Mouse (Mus musculus): ENCODE results near the gene Nxph4. TPM values are rescaled to one million over a fixed set of nuclear protein-coding genes. Genes with fewer than 3 reads are reported as not detected.
A peak's percentile ranks its signal among the peaks of the same experiment; 100 is the strongest.

Nxph4 gene
- total RNA-seq, 2 experiments from 2014 or later: 0.14 to 0.36 TPM

- no peak for DNase-seq (ENCODE audit: low spot score)
These were observed 43.9 kb downstream of the Nxph4 start for GRCm38 (mm10) chr10:127490160-127491127.

- no peak for DNase-seq (ENCODE audit: low spot score)
These were observed 45.5 kb downstream of the Nxph4 start for GRCm38 (mm10) chr10:127488856-127489255.

- DNase-seq (ENCODE audit: low spot score): no peak
These were observed 49.1 kb downstream of the Nxph4 start for GRCm38 (mm10) chr10:127485235-127485634.

- peak; percentile 37 for DNase-seq (ENCODE audit: low spot score)
These were observed 53.2 kb downstream of the Nxph4 start for GRCm38 (mm10) chr10:127480833-127481813.

- DNase-seq (ENCODE audit: low spot score): peak; percentile 45
These were observed 55.2 kb downstream of the Nxph4 start for GRCm38 (mm10) chr10:127479131-127479530.

- no peak for DNase-seq (ENCODE audit: low spot score)
These were observed 57.1 kb downstream of the Nxph4 start for GRCm38 (mm10) chr10:127477301-127477700.

GRCm38 (mm10) chr10:127476541-127476940 is 57.8 kb downstream of the Nxph4 start:
- no peak for DNase-seq (ENCODE audit: low spot score)

Other genes with a start within 250 kb of the Nxph4 start
- gene Mbd6, start 245.5 kb downstream of the Nxph4 start, total RNA-seq (2021): 10 to 100 TPM; 14.6 to 15.7 TPM
- gene Mars, start 222.8 kb downstream of the Nxph4 start, total RNA-seq (2021): 10 to 100 TPM; 67.5 to 68.8 TPM
- under 1 TPM; 0.46 to 0.83 TPM for gene Arhgap9, start 212.6 kb downstream of the Nxph4 start, total RNA-seq (2021)
- gene Gli1, start 192.6 kb downstream of the Nxph4 start, total RNA-seq (2021): under 1 TPM; 0.41 to 0.74 TPM
- gene Inhbe, start 180.1 kb downstream of the Nxph4 start, total RNA-seq (2021): not detected
- not detected for gene Inhbc, start 164.1 kb downstream of the Nxph4 start, total RNA-seq (2021)
- gene R3hdm2, start 154.2 kb downstream of the Nxph4 start, total RNA-seq (2021): 100 to 1,000 TPM; 133 to 135 TPM
- 100 to 1,000 TPM; 381 to 402 TPM for gene Stac3, start 32.9 kb downstream of the Nxph4 start, total RNA-seq (2021)
- gene Ndufa4l2, start 19.6 kb downstream of the Nxph4 start, total RNA-seq (2021): 10 to 100 TPM; 10.1 to 13.7 TPM
- gene Shmt2, start 12.1 kb downstream of the Nxph4 start, total RNA-seq (2021): 10 to 100 TPM; 25.8 to 25.9 TPM
- gene Lrp1, start 86.6 kb upstream of the Nxph4 start, total RNA-seq (2021): 10 to 100 TPM; 40.8 to 43.4 TPM
- 10 to 100 TPM; 16.0 to 17.9 TPM for gene Stat6, start 108.4 kb upstream of the Nxph4 start, total RNA-seq (2021)
- 1 to 10 TPM; 2.5 to 2.7 TPM for gene Nemp1, start 132.3 kb upstream of the Nxph4 start, total RNA-seq (2021)
- 1 to 10 TPM; 3.4 to 3.5 TPM for gene Nab2, start 134.0 kb upstream of the Nxph4 start, total RNA-seq (2021)
- not detected for gene Myo1a, start 170.6 kb upstream of the Nxph4 start, total RNA-seq (2021)
- not detected for gene Tac2, start 189.9 kb upstream of the Nxph4 start, total RNA-seq (2021)
- gene Zbtb39, start 205.0 kb upstream of the Nxph4 start, total RNA-seq (2021): 1 to 10 TPM; 6.3 to 6.6 TPM
- under 1 TPM; 0.14 to 0.25 TPM for gene Gpr182, start 217.2 kb upstream of the Nxph4 start, total RNA-seq (2021)
- gene Rdh1, start 225.2 kb upstream of the Nxph4 start, total RNA-seq (2021): not detected
- gene Rdh16f1, start 225.2 kb upstream of the Nxph4 start, total RNA-seq (2021): under 1 TPM; 0.30 to 0.31 TPM
- not detected for gene Rdh9, start 241.8 kb upstream of the Nxph4 start, total RNA-seq (2021)